Mouse (Mus musculus): ENCODE measurements around the gene Bloc1s2.

Bloc1s2 gene

DNA sequence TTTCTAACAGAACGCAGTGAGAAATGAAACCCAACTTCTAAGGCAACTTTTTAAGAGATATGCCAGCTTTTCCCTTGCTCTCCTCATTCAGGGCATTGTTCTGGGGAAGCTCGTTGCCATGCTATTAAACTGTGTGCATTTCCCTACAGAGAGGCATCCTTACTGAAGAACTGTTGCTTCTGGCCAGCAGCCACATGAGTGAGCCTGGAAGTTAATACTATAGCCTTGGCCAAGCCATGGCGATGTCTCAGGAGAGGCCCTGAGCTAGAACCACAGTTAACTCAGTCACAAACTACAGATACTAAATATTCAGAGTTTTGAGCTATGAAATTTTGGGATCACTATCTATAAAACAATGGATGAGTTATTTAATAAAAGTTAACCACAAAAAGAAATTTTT, 43.2 kb downstream of the Bloc1s2 start:
- CTCF ChIA-PET: interaction anchor here in 1 of 4 experiments (0.6 kb wide), 1 partner anchor 237 kb away, joined by 9 read pairs; no protein-coding TSS in a partner anchor
- POLR2A ChIA-PET: interaction anchor here in 3 of 4 experiments (0.7 to 1.8 kb wide), 9 partner anchors 9 to 209 kb away, joined by 3 to 7 read pairs (median 3); no protein-coding TSS in a partner anchor

GRCm38 (mm10) chr19:44100840-44101239, 45.4 kb downstream of the Bloc1s2 start:
- ChIA-PET POLR2A (interaction anchor here in 1 of 4 experiments (0.8 kb wide), 1 partner anchor 9 kb away, joined by 3 read pairs; no protein-coding TSS in a partner anchor), CTCF (no interaction called here)
